Mouse (Mus musculus) limb, embryonic 14.5 days (tissue): ENCODE results near the gene Pdzd2. TPM values are rescaled to one million over a fixed set of nuclear protein-coding genes. Genes with fewer than 3 reads are reported as not detected.

Source experiments
- ATAC-seq: fragments of 200-750 bp; cut with Nextera tagmentation; 2 replicates; pipeline ENCODE4 v1.8.0; 2017; ENCODE audit warnings: low read depth, moderate number of reproducible peaks, moderate TSS enrichment; ENCODE audit not compliant: low FRiP score
- DNase-seq: peaks from one replicate; pipeline ENCODE4 v3.0.0-alpha.2; 2015; ENCODE audit warnings: low spot score
- H3K27ac ChIP-seq: fragments of 300-500 bp; sonication (generic); replicated peaks from 2 replicates; pipeline ENCODE4 v1.5.1; 2014; ENCODE audit warnings: low read depth, mild to moderate bottlenecking, low read length, moderate library complexity, mixed read lengths
- H3K27me3 ChIP-seq: fragments of 300-500 bp; sonication (generic); 2 replicates; pipeline ENCODE4 v1.6.1; 2014; ENCODE audit warnings: low read length, mixed read lengths; ENCODE audit not compliant: control insufficient read depth, insufficient read depth
- H3K36me3 ChIP-seq: fragments of 300-500 bp; sonication (generic); 2 replicates; pipeline ENCODE4 v1.6.1; 2014; ENCODE audit warnings: mild to moderate bottlenecking, low read length, moderate library complexity, mixed read lengths; ENCODE audit not compliant: control insufficient read depth, insufficient read depth
- H3K4me1 ChIP-seq: fragments of 300-500 bp; sonication (generic); 2 replicates; pipeline ENCODE4 v1.6.1; 2014; ENCODE audit warnings: antibody characterized with exemption, low read length, mixed read lengths; ENCODE audit not compliant: control insufficient read depth, insufficient read depth
- H3K4me2 ChIP-seq: fragments of 300-500 bp; sonication (generic); replicated peaks from 2 replicates; pipeline ENCODE4 v1.6.1; 2014; ENCODE audit warnings: low read depth, mild to moderate bottlenecking, low read length, moderate library complexity; ENCODE audit not compliant: severe bottlenecking
- H3K4me3 ChIP-seq: fragments of 300-500 bp; sonication (generic); replicated peaks from 2 replicates; pipeline ENCODE4 v1.5.1; 2014; ENCODE audit warnings: low read length
- H3K9ac ChIP-seq: fragments of 300-500 bp; sonication (generic); 2 replicates; pipeline ENCODE4 v1.6.1; 2014; ENCODE audit warnings: mild to moderate bottlenecking, low read depth, low read length, moderate library complexity; ENCODE audit not compliant: severe bottlenecking
- H3K9me3 ChIP-seq: fragments of 300-500 bp; sonication (generic); 2 replicates; pipeline ENCODE4 v1.6.1; 2016; ENCODE audit warnings: low read length; ENCODE audit not compliant: control insufficient read depth
- POLR2A ChIP-seq: fragments of 200-500 bp; IDR thresholded peaks from 2 replicates; pipeline ENCODE4 v1.8.0; 2012; ENCODE audit warnings: inconsistent platforms, mild to moderate bottlenecking, moderate library complexity, borderline replicate concordance; ENCODE audit not compliant: insufficient read depth, insufficient read length; ENCODE audit errors: extremely low read depth
- WGBS: fragments of 180-500 bp; shearing (Covaris S2); extraction: QIAGEN DNeasy Blood & Tissue Kit; methylation state at CpG from one replicate; pipeline ENCODE4 v1.1.7; 2014; 5-methylcytosine and 5-hydroxymethylcytosine counted together
- polyA plus RNA-seq, 2 experiments: library from polyadenylated mRNA; depleted of rRNA in 1 of 2; stranded (reverse) in 1 of 2; unstranded in 1 of 2; fragments of >200 nt; fragmentation: Nextera tagmentation in 1 of 2; extraction: Ambion mirVana in 1 of 2; gene quantifications; 2 replicates each; pipeline versions ENCODE4 v1.2.1 to v1.2.3; 2012 to 2014

Gene Pdzd2
- polyA plus RNA-seq (2012; rRNA removed) (14.6 and 15.9 TPM in 2 replicates), polyA plus RNA-seq (2014; fragmentation: Nextera tagmentation; extraction: Ambion mirVana) (26.4 and 28.6 TPM in 2 replicates)

GRCm38 (mm10) chr15:12739277-12740247 lies at the start of gene Pdzd2:
Gene Pdzd2, minus strand, starts transcription at chr15:12739924.
- ATAC-seq (peak; percentile 98), DNase-seq (peak; percentile 96)
- Histone ChIP-seq H3K4me3 (peak within 1 kb of the TSS; percentile 64), H3K9ac (peak within 1 kb of the TSS; percentile 64), H3K4me1 (peaks cover 12% of the 10 kb centered on the region), H3K27ac (no peak within 1 kb of the TSS), H3K9me3 (no peaks in the 10 kb centered on the region), H3K36me3 (no peaks in the 10 kb centered on the region; the same call in 1 of the 2 replicates), H3K27me3 (peaks cover 11% of the 10 kb centered on the region), H3K4me2 (peak within 1 kb of the TSS; percentile 92)
- WGBS: 1% methylated on average over 75 of the region's 83 CpGs
- no peak for TF ChIP-seq POLR2A

DNA sequence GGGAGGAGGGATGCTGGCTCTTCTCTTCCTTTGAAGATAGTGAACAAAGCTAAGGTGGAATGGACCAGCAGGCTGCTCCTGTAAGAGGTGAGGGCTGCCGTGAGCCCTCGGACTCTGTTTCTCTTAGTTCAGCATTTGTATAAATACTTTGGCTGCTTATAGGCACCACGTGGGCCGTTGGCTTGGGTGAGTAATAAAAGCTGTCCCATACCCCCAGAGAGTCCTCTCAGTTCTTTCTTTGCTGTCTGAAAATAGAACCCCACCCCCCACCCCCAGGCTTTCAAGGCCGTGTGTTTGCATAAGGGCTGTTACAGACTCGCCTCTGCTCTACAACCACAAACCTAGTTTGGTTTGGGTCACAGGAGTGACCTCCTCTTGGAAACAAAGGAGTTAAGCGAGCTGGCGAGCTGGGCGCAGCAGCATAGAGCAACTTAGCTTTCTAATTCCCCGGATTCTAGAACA lies 49.7 kb upstream of the Pdzd2 start:
- no peaks in the 10 kb centered on the region for H3K9me3 ChIP-seq
- TF ChIP-seq POLR2A: no peak
- no peak overlapping the region for H3K27ac ChIP-seq
- H3K27me3 ChIP-seq: no peaks in the 10 kb centered on the region
- H3K36me3 ChIP-seq: no peaks in the 10 kb centered on the region
- no peak overlapping the region; the same call in 1 of the 2 replicates for H3K4me2 ChIP-seq
- 25% methylated on average over 10 of the region's 10 CpGs for WGBS
- peak; percentile 41 for ATAC-seq
- 0 out of 2 replicates have a peak, but pooled peaks cover 8% of the 10 kb centered on the region for H3K4me1 ChIP-seq
- H3K4me3 ChIP-seq: no peak overlapping the region
- no peak for DNase-seq
- no peak overlapping the region for H3K9ac ChIP-seq

DNA sequence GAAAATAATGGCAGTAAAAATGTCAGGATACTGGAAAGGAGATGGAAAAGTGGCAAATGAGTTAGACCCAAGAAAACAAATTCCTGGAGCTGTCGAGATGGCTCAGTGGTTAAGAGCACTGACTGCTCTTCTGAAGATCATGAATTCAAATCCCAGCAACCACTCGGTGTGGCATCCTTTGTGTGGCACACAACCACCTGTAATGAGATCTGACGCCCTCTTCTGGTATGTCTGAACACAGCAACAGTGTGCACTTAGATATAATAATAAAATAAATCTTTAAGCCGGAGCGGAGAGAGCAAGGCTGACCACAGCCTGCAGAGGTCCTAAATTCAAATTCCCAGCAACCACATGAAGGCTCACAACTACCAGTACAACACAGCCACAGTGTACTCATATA lies 48.8 kb upstream of the Pdzd2 start:
- WGBS: 74% methylated on average over 5 of the region's 5 CpGs
- DNase-seq: no peak
- H3K9ac ChIP-seq: no peak overlapping the region
- no peaks in the 10 kb centered on the region for H3K36me3 ChIP-seq
- no peaks in the 10 kb centered on the region for H3K9me3 ChIP-seq
- H3K27ac ChIP-seq: no peak overlapping the region
- H3K4me1 ChIP-seq: 0 out of 2 replicates have a peak, but pooled peaks cover 8% of the 10 kb centered on the region
- ATAC-seq: no peak
- no peak overlapping the region for H3K4me3 ChIP-seq
- TF ChIP-seq POLR2A: no peak
- no peaks in the 10 kb centered on the region for H3K27me3 ChIP-seq
- H3K4me2 ChIP-seq: no peak overlapping the region

DNA sequence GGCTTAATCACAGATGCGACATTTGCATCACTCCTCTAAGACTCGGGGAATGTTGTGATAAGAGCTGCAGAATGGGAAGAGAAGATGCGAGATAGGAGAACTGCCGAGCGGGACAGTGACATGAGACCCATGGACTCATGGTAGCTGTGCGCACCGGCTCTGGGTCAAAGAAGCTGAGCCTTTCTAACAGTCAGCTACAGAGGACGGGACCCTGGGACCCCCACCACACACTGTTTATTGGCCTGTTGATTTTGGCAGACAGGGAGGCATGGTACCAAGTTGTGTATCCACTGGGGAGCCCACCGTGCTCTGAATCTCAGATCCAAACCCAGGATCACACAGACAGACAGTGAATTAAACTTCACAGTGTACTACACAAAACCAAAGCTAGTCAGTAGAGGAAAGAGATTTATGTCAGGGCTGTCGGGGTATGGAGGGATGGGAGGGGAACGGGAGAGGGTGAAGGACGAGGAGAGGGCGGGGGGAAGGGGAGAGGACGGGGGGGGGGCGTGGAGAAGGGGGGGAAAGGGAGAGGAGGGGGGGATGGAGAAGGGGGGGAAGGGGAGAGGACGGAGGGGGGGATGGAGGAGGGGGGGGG lies 42.1 kb upstream of the Pdzd2 start:
- no peak for TF ChIP-seq POLR2A

GRCm38 (mm10) chr15:12781296-12781695 lies 41.6 kb upstream of the Pdzd2 start:
- no peak overlapping the region for H3K27ac ChIP-seq
- H3K4me1 ChIP-seq: peaks cover 8% of the 10 kb centered on the region
- H3K4me3 ChIP-seq: no peak overlapping the region
- no peaks in the 10 kb centered on the region for H3K27me3 ChIP-seq
- ATAC-seq: 0 out of 2 replicates have a peak, but pooled peaks have one; percentile 15
- H3K9me3 ChIP-seq: peaks cover 5% of the 10 kb centered on the region; the same call in 1 of the 2 replicates
- no peak for DNase-seq
- 32% methylated on average over 6 of the region's 6 CpGs for WGBS
- H3K4me2 ChIP-seq: no peak overlapping the region
- no peaks in the 10 kb centered on the region for H3K36me3 ChIP-seq
- H3K9ac ChIP-seq: no peak overlapping the region
- no peak for TF ChIP-seq POLR2A

More for the DNA sequence above, 42.1 kb upstream of the Pdzd2 start:
- Histone ChIP-seq H3K36me3 (no peaks in the 10 kb centered on the region), H3K4me1 (peaks cover 8% of the 10 kb centered on the region), H3K4me3 (no peak overlapping the region), H3K27me3 (no peaks in the 10 kb centered on the region), H3K27ac (no peak overlapping the region), H3K4me2 (no peak overlapping the region), H3K9ac (no peak overlapping the region), H3K9me3 (peaks cover 1% of the 10 kb centered on the region; the same call in 1 of the 2 replicates)
- DNase-seq: no peak
- 52% methylated on average over 15 of the region's 16 CpGs for WGBS
- ATAC-seq: no peak
